Mouse (Mus musculus): ENCODE data around the gene Pigw.

Pigw gene

GRCm38 (mm10) chr11:84879772-84880464, at the start of gene Pigw, which contains the start of gene Myo19:
Gene Pigw, minus strand, starts transcription at chr11:84880285.
Gene Myo19, plus strand, starts transcription at chr11:84880148.
- WGBS: under 1% methylated on average over 81 of the region's 81 CpGs

GRCm38 (mm10) chr11:84920981-84921380, 40.9 kb upstream of the Pigw start:
- 63% methylated on average over 8 of the region's 8 CpGs for WGBS

GRCm38 (mm10) chr11:84919951-84920350, 39.9 kb upstream of the Pigw start:
- 69% methylated on average over 7 of the region's 7 CpGs for WGBS

- 30% methylated on average over 3 of the region's 3 CpGs for WGBS
Measured at GRCm38 (mm10) chr11:84919276-84919675, 39.2 kb upstream of the Pigw start.

- 5% methylated on average over 16 of the region's 16 CpGs for WGBS
Measured at GRCm38 (mm10) chr11:84918425-84918824, 38.3 kb upstream of the Pigw start.

GRCm38 (mm10) chr11:84916703-84917300, 36.7 kb upstream of the Pigw start:
- WGBS: 55% methylated on average over 7 of the region's 7 CpGs

- 2% methylated on average over 34 of the region's 34 CpGs for WGBS
Measured at GRCm38 (mm10) chr11:84916053-84916702, 36.1 kb upstream of the Pigw start, which contains the start of gene Znhit3. Gene Znhit3, minus strand, starts transcription at chr11:84916366.

GRCm38 (mm10) chr11:84914673-84915072, 34.6 kb upstream of the Pigw start:
- 82% methylated on average over 5 of the region's 5 CpGs for WGBS

- WGBS: 41% methylated on average over 4 of the region's 4 CpGs
Measured at GRCm38 (mm10) chr11:84910411-84910810, 30.3 kb upstream of the Pigw start.

GRCm38 (mm10) chr11:84908480-84908879, 28.4 kb upstream of the Pigw start:
- WGBS: 65% methylated on average over 6 of the region's 6 CpGs

GRCm38 (mm10) chr11:84907081-84907480, 27.0 kb upstream of the Pigw start:
- WGBS: 66% methylated on average over 3 of the region's 3 CpGs

GRCm38 (mm10) chr11:84904597-84905144, 24.6 kb upstream of the Pigw start:
- WGBS: 46% methylated on average over 9 of the region's 9 CpGs

GRCm38 (mm10) chr11:84893113-84893512, 13.0 kb upstream of the Pigw start:
- 91% methylated on average over 14 of the region's 15 CpGs for WGBS

- WGBS: 91% methylated on average over 7 of the region's 7 CpGs
Measured at GRCm38 (mm10) chr11:84891705-84892104, 11.6 kb upstream of the Pigw start.

GRCm38 (mm10) chr11:84889492-84889891, 9.4 kb upstream of the Pigw start:
- WGBS: 96% methylated on average over 2 of the region's 2 CpGs

GRCm38 (mm10) chr11:84888025-84888424, 7.9 kb upstream of the Pigw start:
- 97% methylated on average over 8 of the region's 8 CpGs for WGBS

GRCm38 (mm10) chr11:84886767-84887511, 6.9 kb upstream of the Pigw start:
- WGBS: 89% methylated on average over 11 of the region's 11 CpGs

GRCm38 (mm10) chr11:84886236-84886635, 6.2 kb upstream of the Pigw start:
- 77% methylated on average over 5 of the region's 5 CpGs for WGBS

GRCm38 (mm10) chr11:84885238-84885637, 5.2 kb upstream of the Pigw start:
- 78% methylated on average over 4 of the region's 4 CpGs for WGBS

GRCm38 (mm10) chr11:84882346-84882745, 2.3 kb upstream of the Pigw start:
- WGBS: 97% methylated on average over 7 of the region's 7 CpGs

- WGBS: 57% methylated on average over 9 of the region's 9 CpGs
Measured at GRCm38 (mm10) chr11:84880971-84881370, 886 bp upstream of the Pigw start.

- WGBS: under 1% methylated on average over 24 of the region's 24 CpGs
Measured at GRCm38 (mm10) chr11:84880465-84880961, 428 bp upstream of the Pigw start.

Measured in cerebral cortex, adult 2 months (tissue).